Mouse (Mus musculus) kidney, embryonic 16.5 days (tissue): ENCODE measurements around the gene Snx30. TPM values are rescaled to one million over a fixed set of nuclear protein-coding genes. Genes with fewer than 3 reads are reported as not detected.
A peak's percentile ranks its signal among the peaks of the same experiment; 100 is the strongest.

Experiments
- ATAC-seq: fragments of 200-750 bp; cut with Nextera tagmentation; 2 replicates; pipeline ENCODE4 v1.8.0; 2017; ENCODE audit warnings: moderate TSS enrichment; ENCODE audit not compliant: low FRiP score, low TSS enrichment
- H3K27ac ChIP-seq: fragments of 300-500 bp; sonication (generic); 2 replicates; pipeline ENCODE4 v1.5.1; 2014; ENCODE audit warnings: low read length
- H3K27me3 ChIP-seq: fragments of 300-500 bp; sonication (generic); 2 replicates; pipeline ENCODE4 v1.6.1; 2014; ENCODE audit warnings: low read length, control low read depth, mixed read lengths; ENCODE audit not compliant: insufficient read depth
- H3K36me3 ChIP-seq: fragments of 300-500 bp; sonication (generic); 2 replicates; pipeline ENCODE4 v1.6.1; 2014; ENCODE audit warnings: low read length, control low read depth, mixed read lengths; ENCODE audit not compliant: insufficient read depth
- H3K4me1 ChIP-seq: fragments of 300-500 bp; sonication (generic); 2 replicates; pipeline ENCODE4 v1.6.1; 2014; ENCODE audit warnings: low read length, control low read depth, mixed read lengths; ENCODE audit not compliant: insufficient read depth
- H3K4me2 ChIP-seq: fragments of 300-500 bp; sonication (generic); replicated peaks from 2 replicates; pipeline ENCODE4 v1.6.1; 2014; ENCODE audit warnings: low read depth, low read length
- H3K4me3 ChIP-seq: fragments of 300-500 bp; sonication (generic); 2 replicates; pipeline ENCODE4 v1.5.1; 2014; ENCODE audit warnings: mild to moderate bottlenecking, low read length
- H3K9ac ChIP-seq: fragments of 300-500 bp; sonication (generic); replicated peaks from 2 replicates; pipeline ENCODE4 v1.6.1; 2014; ENCODE audit warnings: low read length
- H3K9me3 ChIP-seq: fragments of 300-500 bp; sonication (generic); 2 replicates; pipeline ENCODE4 v1.6.1; 2016; ENCODE audit warnings: low read length, control low read depth
- WGBS: fragments of 180-500 bp; shearing (Covaris S2); extraction: QIAGEN DNeasy Blood & Tissue Kit; methylation state at CpG from one replicate; pipeline ENCODE4 v1.1.7; 2014; 5-methylcytosine and 5-hydroxymethylcytosine counted together
- polyA plus RNA-seq: library from polyadenylated mRNA; unstranded; fragments of >200 nt; fragmentation: Nextera tagmentation; extraction: Ambion mirVana; gene quantifications from 2 replicates; pipeline ENCODE4 v1.2.1, GENCODE M21; 2015

Gene Snx30
- polyA plus RNA-seq = 6.6 and 7.3 TPM in 2 replicates

GRCm38 (mm10) chr4:59805181-59805967 is at the start of gene Snx30:
Gene Snx30, plus strand, starts transcription at chr4:59805840.
- ATAC-seq = peak; percentile 92
- Histone ChIP-seq H3K4me1 (peaks cover 11% of the 10 kb centered on the region; the same call in 1 of the 2 replicates), H3K9ac (peak within 1 kb of the TSS; percentile 81), H3K4me2 (peak within 1 kb of the TSS; percentile 98), H3K27ac (peak within 1 kb of the TSS; percentile 79), H3K4me3 (peak within 1 kb of the TSS; percentile 76), H3K36me3 (no peaks in the 10 kb centered on the region), H3K27me3 (no peaks in the 10 kb centered on the region), H3K9me3 (no peaks in the 10 kb centered on the region)
- WGBS = under 1% methylated on average over 37 of the region's 45 CpGs

GRCm38 (mm10) chr4:59756332-59757082 is 49.1 kb upstream of the Snx30 start:
- H3K4me2 ChIP-seq = no peak overlapping the region
- H3K4me1 ChIP-seq = peaks cover 35% of the 10 kb centered on the region
- H3K9me3 ChIP-seq = no peaks in the 10 kb centered on the region
- H3K27ac ChIP-seq = peak overlapping the region; percentile 77; the same call in 1 of the 2 replicates
- no peak overlapping the region for H3K9ac ChIP-seq
- no peaks in the 10 kb centered on the region for H3K27me3 ChIP-seq
- H3K36me3 ChIP-seq = peaks cover 10% of the 10 kb centered on the region; the same call in 1 of the 2 replicates
- 55% methylated on average over 9 of the region's 9 CpGs for WGBS
- no peak overlapping the region for H3K4me3 ChIP-seq
- no peak; the same call in 1 of the 2 replicates for ATAC-seq

GRCm38 (mm10) chr4:59757452-59758435 is 47.9 kb upstream of the Snx30 start:
- H3K4me1 ChIP-seq = peaks cover 35% of the 10 kb centered on the region
- H3K9ac ChIP-seq = no peak overlapping the region
- H3K27ac ChIP-seq = peak overlapping the region; percentile 77
- 0 out of 2 replicates have a peak overlapping the region, but pooled peaks have one; percentile 1 for H3K4me2 ChIP-seq
- WGBS = 41% methylated on average over 12 of the region's 12 CpGs
- peak; percentile 60 for ATAC-seq
- no peaks in the 10 kb centered on the region for H3K27me3 ChIP-seq
- H3K9me3 ChIP-seq = no peaks in the 10 kb centered on the region
- peaks cover 2% of the 10 kb centered on the region; the same call in 1 of the 2 replicates for H3K36me3 ChIP-seq
- H3K4me3 ChIP-seq = no peak overlapping the region

- no peaks in the 10 kb centered on the region for H3K27me3 ChIP-seq
- H3K9ac ChIP-seq = no peak overlapping the region
- no peak for ATAC-seq
- no peaks in the 10 kb centered on the region for H3K9me3 ChIP-seq
- H3K36me3 ChIP-seq = no peaks in the 10 kb centered on the region
- H3K4me2 ChIP-seq = no peak overlapping the region
- peaks cover 37% of the 10 kb centered on the region for H3K4me1 ChIP-seq
- WGBS = 72% methylated on average over 4 of the region's 4 CpGs
- H3K4me3 ChIP-seq = no peak overlapping the region
- H3K27ac ChIP-seq = no peak overlapping the region
Measured at GRCm38 (mm10) chr4:59760016-59760415, 45.6 kb upstream of the Snx30 start.

GRCm38 (mm10) chr4:59760636-59761364 is 44.8 kb upstream of the Snx30 start:
- no peaks in the 10 kb centered on the region for H3K36me3 ChIP-seq
- no peak for ATAC-seq
- no peaks in the 10 kb centered on the region for H3K9me3 ChIP-seq
- peaks cover 45% of the 10 kb centered on the region for H3K4me1 ChIP-seq
- H3K27me3 ChIP-seq = no peaks in the 10 kb centered on the region
- H3K4me2 ChIP-seq = no peak overlapping the region
- H3K27ac ChIP-seq = peak overlapping the region; percentile 67
- no peak overlapping the region for H3K4me3 ChIP-seq
- WGBS = 48% methylated on average over 10 of the region's 10 CpGs
- H3K9ac ChIP-seq = 0 out of 2 replicates have a peak overlapping the region, but pooled peaks have one; percentile 10

- no peaks in the 10 kb centered on the region for H3K9me3 ChIP-seq
- H3K4me3 ChIP-seq = no peak overlapping the region
- H3K27ac ChIP-seq = no peak overlapping the region
- H3K4me1 ChIP-seq = peaks cover 43% of the 10 kb centered on the region
- H3K36me3 ChIP-seq = no peaks in the 10 kb centered on the region
- 55% methylated on average over 4 of the region's 4 CpGs for WGBS
- H3K9ac ChIP-seq = no peak overlapping the region
- H3K27me3 ChIP-seq = no peaks in the 10 kb centered on the region
- no peak for ATAC-seq
- H3K4me2 ChIP-seq = no peak overlapping the region
Measured at GRCm38 (mm10) chr4:59761365-59761729, 44.3 kb upstream of the Snx30 start.

- H3K4me1 ChIP-seq = peaks cover 23% of the 10 kb centered on the region
- no peak overlapping the region for H3K4me3 ChIP-seq
- no peak; the same call in 1 of the 2 replicates for ATAC-seq
- H3K4me2 ChIP-seq = peak overlapping the region; percentile 39
- 55% methylated on average over 7 of the region's 7 CpGs for WGBS
- H3K9me3 ChIP-seq = no peaks in the 10 kb centered on the region
- H3K27ac ChIP-seq = peak overlapping the region; percentile 75
- H3K36me3 ChIP-seq = peaks cover 3% of the 10 kb centered on the region; the same call in 1 of the 2 replicates
- H3K9ac ChIP-seq = no peak overlapping the region
- H3K27me3 ChIP-seq = no peaks in the 10 kb centered on the region
Measured at GRCm38 (mm10) chr4:59764950-59765349, 40.7 kb upstream of the Snx30 start.

- Histone ChIP-seq H3K4me2 (peak overlapping the region; percentile 39), H3K36me3 (peaks cover 9% of the 10 kb centered on the region), H3K4me3 (no peak overlapping the region), H3K27ac (peak overlapping the region; percentile 75), H3K4me1 (peaks cover 20% of the 10 kb centered on the region), H3K27me3 (no peaks in the 10 kb centered on the region), H3K9ac (no peak overlapping the region; the same call in 1 of the 2 replicates), H3K9me3 (no peaks in the 10 kb centered on the region)
- peak; percentile 52; the same call in 1 of the 2 replicates for ATAC-seq
- WGBS = 26% methylated on average over 7 of the region's 7 CpGs
Measured at GRCm38 (mm10) chr4:59765385-59766005, 40.1 kb upstream of the Snx30 start.
